Mouse (Mus musculus): Measurements from ENCODE around the gene Grik3.

GRCm38 (mm10) chr4:125697626-125698025, 207.1 kb downstream of the Grik3 start:
- TF ChIP-seq CTCF (conservative IDR thresholded peaks at IDR 0.05 in 1 of 2, IDR thresholded peaks at IDR 0.05 in 1 of 2; ENCODE audit: low read depth in 2 of 2, low read length in 2 of 2), result no peak
- no peak for TF ChIP-seq POLR2AphosphoS2 (IDR thresholded peaks at IDR 0.05; ENCODE audit: low read depth, low read length)
- no peak for TF ChIP-seq RCOR1 (conservative IDR thresholded peaks at IDR 0.05; ENCODE audit: low read depth, low read length)
- TF ChIP-seq USF1 (IDR thresholded peaks at IDR 0.05; ENCODE audit: low read depth, low read length), result no peak

All from CH12.LX (cell line).